Mouse (Mus musculus): ENCODE measurements at regions not wholly inside any gene's neighbourhood (a gene's known extent, or its start where the extent isn't known, plus 50 kb on each side); places are given as distances from the start of the nearest gene placed in this dataset.
"Not testable (repeated sequence)": the region's sequence is repeated elsewhere in the genome, so short reads cannot be mapped to it uniquely, and the experiment has no call there.

DNA sequence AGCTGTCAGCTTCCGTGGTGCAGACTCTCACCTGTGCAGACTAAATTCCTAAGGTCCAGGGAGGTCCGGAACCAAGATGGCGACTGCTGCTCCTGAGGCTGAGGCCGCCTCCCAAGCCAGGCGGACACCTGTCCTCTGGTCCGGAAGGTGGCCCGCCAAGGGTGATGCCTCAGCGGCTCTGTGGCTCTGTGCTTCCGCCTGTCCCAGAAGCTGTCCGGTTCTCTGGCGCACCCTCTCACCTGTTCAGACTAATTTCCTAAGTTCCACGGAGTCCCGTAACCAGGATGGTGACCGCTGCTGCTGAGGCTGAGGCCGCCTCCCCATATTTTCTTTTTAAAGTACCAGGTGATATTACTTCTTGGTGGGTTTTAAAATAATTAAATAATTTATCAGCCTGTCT lies 65.4 kb upstream of the B3galnt2 start:
- not testable (repeated sequence) for DNase-seq

DNA sequence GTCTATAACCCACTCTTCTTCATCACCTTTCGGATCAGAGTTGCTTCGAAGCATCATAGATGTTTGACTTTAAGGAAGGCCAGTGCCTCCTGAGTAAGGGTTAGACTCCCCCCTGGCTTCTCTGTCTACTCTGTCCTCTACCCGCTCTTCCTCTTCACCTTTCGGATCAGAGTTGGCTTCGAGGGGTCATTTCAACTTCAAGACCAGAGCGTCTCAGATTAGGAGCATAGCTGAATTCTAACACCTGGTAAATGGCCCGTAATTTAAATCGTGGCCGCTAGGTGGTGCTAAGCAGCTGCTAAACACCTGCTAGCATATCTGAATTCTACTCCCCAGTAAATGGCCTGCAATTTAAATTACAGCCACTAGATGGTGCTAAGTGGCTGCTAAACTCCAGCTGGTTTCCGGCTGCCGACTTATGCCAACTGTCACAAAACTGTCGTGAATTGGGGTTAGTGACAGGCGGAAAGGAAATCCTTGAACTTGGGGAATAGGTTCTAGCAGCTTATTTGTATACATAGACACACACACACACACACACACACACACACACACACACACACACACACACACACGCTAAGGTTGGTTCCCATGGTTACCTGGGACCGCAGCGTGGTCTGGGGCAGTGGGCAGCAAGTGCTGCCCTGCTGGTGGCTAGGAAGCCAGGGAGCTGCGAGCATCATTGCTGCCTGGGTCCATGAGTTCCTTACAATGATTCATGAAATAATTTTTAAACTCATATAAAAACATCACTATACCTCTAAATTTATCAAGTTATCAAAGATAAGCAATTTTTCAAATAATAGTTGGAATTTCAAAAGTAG lies 64.8 kb upstream of the B3galnt2 start:
- DNase-seq: peak; percentile 79

DNA sequence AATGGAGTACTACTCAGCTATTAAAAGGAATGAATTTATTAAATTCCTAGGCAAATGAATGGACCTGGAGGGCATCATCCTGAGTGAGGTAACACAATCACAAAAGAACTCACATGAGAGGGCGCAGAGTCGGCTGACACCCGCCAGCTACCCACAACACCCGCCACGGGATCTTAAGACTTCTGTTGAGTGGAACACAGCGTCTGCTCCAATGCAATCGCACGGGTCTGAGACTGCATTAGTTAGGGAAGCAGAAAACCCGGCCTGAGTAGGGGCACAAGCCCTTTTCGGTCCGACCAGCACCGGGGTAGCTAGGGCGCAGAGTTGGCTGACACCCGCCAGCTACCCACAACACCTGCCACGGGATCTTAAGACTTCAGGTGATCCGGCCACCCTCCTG lies 52.1 kb upstream of the B3galnt2 start:
- not testable (repeated sequence) for DNase-seq
